Mouse (Mus musculus) gastrocnemius, postnatal 36 days (tissue): ENCODE results near the gene Sap18b. TPM values are rescaled to one million over a fixed set of nuclear protein-coding genes. Genes with fewer than 3 reads are reported as not detected.
"Not testable (repeated sequence)": the region's sequence is repeated elsewhere in the genome, so short reads cannot be mapped to it uniquely, and the experiment has no call there.

Experiments
- DNase-seq, 2 experiments: peaks; one replicate each; pipeline ENCODE4 v3.0.0; 2022
- intact Hi-C: fragments of 180-260 bp; cut with DNase I; formaldehyde crosslinking; loops from one replicate; pipeline ENCODE4 v1.15.1; 2025
- total RNA-seq, 2 experiments: library from RNA; stranded (reverse); gene quantifications; 2 replicates each; pipeline ENCODE4 v1.2.3; 2021

Sap18b gene
- total RNA-seq, 2 experiments from 2014 or later, result 70.0 to 81.8 TPM

- DNase-seq, intact Hi-C loops: not testable (repeated sequence)
Measured at GRCm38 (mm10) chr8:95863761-95864440, 38.8 kb downstream of the Sap18b start.

GRCm38 (mm10) chr8:95864851-95865250 is 39.7 kb downstream of the Sap18b start:
- DNase-seq, intact Hi-C loops: not testable (repeated sequence)

GRCm38 (mm10) chr8:95871690-95872089 is 46.5 kb downstream of the Sap18b start:
- intact Hi-C loops, result no loop called here
- DNase-seq, result no peak

GRCm38 (mm10) chr8:95875270-95875669 is 50.1 kb downstream of the Sap18b start:
- DNase-seq, result no peak
- intact Hi-C loops, result no loop called here

Other genes starting within 250 kb of the Sap18b start
- gene Prss54, start 249.0 kb upstream of the Sap18b start, total RNA-seq, result not detected
- gene Gins3, start 191.9 kb upstream of the Sap18b start, total RNA-seq, result under 1 TPM; 0.46 to 0.54 TPM
- gene Ndrg4, start 148.4 kb upstream of the Sap18b start, total RNA-seq, result 1 to 10 TPM; 4.0 to 4.8 TPM
- 10 to 100 TPM in 1 of 2 experiments, 1 to 10 TPM in 1; 9.6 to 13.3 TPM for gene Setd6, start 109.5 kb upstream of the Sap18b start, total RNA-seq
- 10 to 100 TPM; 59.0 to 63.7 TPM for gene Cnot1, start 17.9 kb upstream of the Sap18b start, total RNA-seq
- 1 to 10 TPM; 5.6 to 6.3 TPM for gene Slc38a7, start 28.2 kb downstream of the Sap18b start, total RNA-seq
- gene Got2, start 63.2 kb downstream of the Sap18b start, total RNA-seq, result 100 to 1,000 TPM; 411 to 437 TPM